Mouse (Mus musculus): ENCODE measurements around the gene Cbwd1.

Cbwd1 gene

GRCm38 (mm10) chr19:24978852-24979842 is 17.7 kb upstream of the Cbwd1 start:
- no peak for DNase-seq (ENCODE audit: low read depth, low spot score)

DNA sequence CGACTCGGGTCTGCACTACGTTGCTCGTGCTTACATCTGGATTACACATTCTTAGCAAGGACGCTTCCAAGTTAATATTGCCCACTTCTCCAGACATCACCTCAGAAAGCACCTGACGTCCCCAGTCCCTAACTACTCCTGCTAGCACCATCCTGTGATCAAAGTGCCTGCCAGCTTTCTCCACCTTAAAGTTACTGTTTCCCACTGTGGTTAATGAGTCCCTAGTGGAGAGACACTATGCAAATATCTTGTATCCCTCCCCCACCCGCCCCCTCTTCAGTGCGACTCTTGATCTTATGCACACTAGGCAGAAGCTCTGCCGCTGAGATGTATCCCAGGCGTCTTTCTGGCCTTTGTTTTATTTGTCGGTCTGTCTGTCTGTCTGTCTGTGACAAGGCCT is 16.6 kb upstream of the Cbwd1 start:
- DNase-seq (ENCODE audit: low read depth, low spot score): no peak

GRCm38 (mm10) chr19:24972701-24973390 is 11.4 kb upstream of the Cbwd1 start:
- DNase-seq (ENCODE audit: low read depth, low spot score): no peak

- peak; percentile 77 for DNase-seq (ENCODE audit: low read depth, low spot score)
These were observed 9.9 kb upstream of the Cbwd1 start for GRCm38 (mm10) chr19:24971307-24971706.

- peak; percentile 67 for DNase-seq (ENCODE audit: low read depth, low spot score)
These were observed 5.5 kb upstream of the Cbwd1 start for GRCm38 (mm10) chr19:24966941-24967340.

GRCm38 (mm10) chr19:24966203-24966602 is 4.8 kb upstream of the Cbwd1 start:
- peak; percentile 77 for DNase-seq (ENCODE audit: low read depth, low spot score)

DNA sequence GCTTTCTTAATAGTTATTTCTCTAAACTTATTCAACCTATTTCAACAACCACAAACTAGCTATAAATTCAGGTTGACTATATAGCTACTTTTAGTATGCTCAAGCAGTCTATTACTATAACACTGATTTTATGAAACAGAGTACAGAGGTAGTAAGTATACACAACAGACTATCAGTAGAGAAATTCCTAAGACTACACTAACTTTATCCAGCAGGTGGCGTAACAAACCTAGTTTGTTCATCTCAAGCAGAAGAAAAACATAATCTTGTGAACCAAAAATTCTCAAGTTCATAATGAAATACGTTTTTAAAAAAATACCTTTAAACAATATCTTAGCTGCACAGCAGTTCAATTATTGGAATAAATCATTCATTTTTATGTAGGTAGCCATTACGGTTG is 2.9 kb downstream of the Cbwd1 start:
- DNase-seq (ENCODE audit: low read depth, low spot score): peak; percentile 76

GRCm38 (mm10) chr19:24945521-24946262 is 15.7 kb downstream of the Cbwd1 start:
- no peak for DNase-seq (ENCODE audit: low read depth, low spot score)

DNA sequence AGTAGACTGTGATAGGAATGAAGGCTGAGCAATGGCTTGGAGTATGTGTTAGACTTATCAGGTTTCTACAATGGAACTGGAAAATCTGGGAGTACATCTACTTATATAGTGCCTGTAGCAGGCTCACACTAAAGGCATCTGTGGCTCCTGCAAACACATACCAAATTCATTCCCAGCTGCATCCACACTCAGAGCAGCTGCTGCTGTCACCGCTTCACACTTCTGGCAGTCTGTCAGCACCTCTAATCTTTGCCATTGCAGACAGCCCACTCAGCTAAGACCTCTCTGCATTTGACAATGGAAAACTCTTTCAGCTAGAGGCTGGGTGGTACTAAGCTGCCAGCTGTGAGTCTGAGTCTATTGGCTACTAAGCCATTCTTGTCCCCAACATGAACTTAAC is 24.3 kb downstream of the Cbwd1 start:
- DNase-seq (ENCODE audit: low read depth, low spot score): no peak

DNA sequence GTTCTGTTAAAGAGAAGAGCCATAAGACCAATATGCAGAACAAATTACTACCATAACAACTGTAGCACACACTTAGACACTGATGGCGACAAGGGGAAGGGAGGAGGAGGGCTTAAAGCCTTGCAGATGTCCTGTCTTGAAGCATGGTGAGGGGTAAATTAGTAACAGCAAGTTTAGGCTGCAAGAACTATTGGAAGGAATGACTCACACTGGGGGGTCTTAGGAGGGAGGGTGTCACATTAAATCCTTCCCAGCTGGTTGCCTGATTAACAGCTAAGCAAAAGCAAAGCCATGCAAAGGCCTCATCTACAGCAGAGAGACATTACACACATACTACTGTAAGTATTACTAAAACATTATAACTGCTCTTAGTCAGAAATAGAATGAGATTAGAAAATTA is 32.4 kb downstream of the Cbwd1 start:
- no peak for DNase-seq (ENCODE audit: low read depth, low spot score)

- no peak for DNase-seq (ENCODE audit: low read depth, low spot score)
These were observed 40.5 kb downstream of the Cbwd1 start for GRCm38 (mm10) chr19:24920866-24921265.

- no peak for DNase-seq (ENCODE audit: low read depth, low spot score)
These were observed 52.8 kb downstream of the Cbwd1 start for GRCm38 (mm10) chr19:24908385-24909155.

DNA sequence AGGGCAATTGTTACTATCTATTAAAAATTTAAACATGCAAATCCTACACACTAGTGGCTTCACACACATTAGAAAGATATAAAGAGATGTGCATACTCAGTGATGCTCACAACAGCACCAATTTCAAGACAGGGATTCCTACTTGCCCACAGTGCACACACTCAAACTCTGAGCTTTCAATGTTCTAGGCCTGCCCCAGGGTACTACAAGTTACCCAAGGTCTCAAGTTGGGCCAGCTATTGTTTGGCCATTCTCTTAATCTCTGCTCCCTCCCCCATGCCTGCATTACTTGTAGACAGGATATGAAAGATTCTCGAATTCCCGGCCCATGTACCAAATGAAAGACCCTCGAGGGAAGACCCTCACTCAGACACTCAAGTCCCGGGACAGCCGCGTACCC is 53.8 kb downstream of the Cbwd1 start:
- DNase-seq (ENCODE audit: low read depth, low spot score): no peak

- no peak for DNase-seq (ENCODE audit: low read depth, low spot score)
These were observed 58.6 kb downstream of the Cbwd1 start for GRCm38 (mm10) chr19:24902821-24903220.

DNA sequence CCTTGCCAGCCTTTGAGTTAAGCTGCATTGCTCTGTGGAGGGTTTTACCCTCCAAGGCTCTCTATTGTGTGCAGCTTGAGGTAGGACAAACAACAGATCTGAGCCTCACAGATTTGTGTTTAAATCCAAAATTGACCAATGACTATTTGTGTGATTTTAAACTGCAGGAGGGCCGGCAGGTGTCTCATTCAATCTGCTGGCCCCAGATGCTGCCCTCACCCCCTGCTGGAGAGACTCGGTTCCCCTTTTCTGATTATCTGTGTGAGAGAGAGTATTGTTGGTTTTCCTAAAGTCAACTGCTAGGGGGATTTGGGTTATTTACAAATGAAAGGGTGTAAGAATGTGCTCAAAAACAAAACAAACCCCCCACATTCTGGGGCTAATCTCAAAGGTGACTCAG is 59.2 kb downstream of the Cbwd1 start:
- peak; percentile 60 for DNase-seq (ENCODE audit: low read depth, low spot score)

- DNase-seq (ENCODE audit: low read depth, low spot score): no peak
These were observed 59.7 kb downstream of the Cbwd1 start for GRCm38 (mm10) chr19:24901666-24902065.

- no peak for DNase-seq (ENCODE audit: low read depth, low spot score)
These were observed 60.7 kb downstream of the Cbwd1 start, which contains the start of gene Foxd4 for GRCm38 (mm10) chr19:24900581-24901220. Gene Foxd4 (minus strand): TSS chr19:24901197.

DNA sequence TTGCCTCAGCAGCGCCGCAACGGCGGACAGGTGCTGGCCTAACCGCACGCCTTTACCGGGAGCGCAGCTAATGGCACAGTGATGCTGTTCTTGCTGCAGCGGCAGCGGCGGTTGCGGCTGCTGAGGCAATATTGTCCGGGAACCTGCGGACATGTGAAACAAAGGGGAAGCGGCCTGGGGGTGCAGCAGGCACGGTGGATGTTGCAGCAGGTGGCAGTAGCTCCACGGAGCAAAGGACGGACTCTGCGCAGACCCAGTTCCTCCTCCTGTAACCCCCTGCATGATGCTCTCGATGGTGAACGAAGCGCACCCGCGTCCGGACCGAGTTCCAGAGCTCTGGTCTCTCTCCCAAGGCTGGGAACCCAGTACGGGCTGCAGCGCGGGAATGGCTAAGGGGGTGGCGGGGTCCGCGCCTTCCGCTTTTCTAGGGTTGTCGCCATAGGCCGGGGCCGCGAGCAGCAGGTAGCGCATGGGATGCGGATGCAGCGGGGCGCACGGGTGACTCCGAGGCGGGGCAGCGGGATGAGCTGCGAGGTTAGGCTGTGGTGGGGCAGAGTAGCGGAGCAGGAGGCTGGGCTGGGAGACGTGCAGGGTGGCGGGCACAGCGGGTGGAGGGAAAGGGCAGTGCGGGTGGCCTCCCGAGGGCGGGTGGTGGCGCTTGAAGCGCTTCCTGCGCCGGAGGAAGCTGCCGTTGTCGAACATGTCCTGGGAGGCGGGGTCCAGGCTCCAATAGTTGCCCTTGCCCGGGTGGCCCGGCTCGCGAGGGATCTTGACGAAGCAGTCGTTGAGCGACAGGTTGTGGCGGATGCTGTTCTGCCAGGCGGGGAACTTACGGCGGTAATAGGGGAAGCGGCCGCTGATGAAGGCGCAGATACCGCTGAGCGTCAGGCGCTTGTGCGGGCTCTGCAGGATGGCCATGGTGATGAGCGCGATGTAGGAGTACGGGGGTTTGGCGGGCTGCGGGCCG is 61.5 kb downstream of the Cbwd1 start:
- no peak for DNase-seq (ENCODE audit: low read depth, low spot score)

- DNase-seq (ENCODE audit: low read depth, low spot score): no peak
These were observed 62.5 kb downstream of the Cbwd1 start for GRCm38 (mm10) chr19:24898737-24899577.

Measured in A20 (cell line).